Mouse (Mus musculus): ENCODE results near the gene Cabp4. TPM values are rescaled to one million over a fixed set of nuclear protein-coding genes. Genes with fewer than 3 reads are reported as not detected.
A peak's percentile ranks its signal among the peaks of the same experiment; 100 is the strongest.

Gene Cabp4
- polyA plus RNA-seq, 1 experiment: 0.10 TPM

GRCm38 (mm10) chr19:4094774-4095303, 49.0 kb downstream of the Cabp4 start:
- TF ChIP-seq CEBPB (IDR thresholded peaks at IDR 0.05; ENCODE audit: insufficient read depth, poor library complexity, severe bottlenecking): peak; percentile 63; the same call in 1 of the 2 replicates
- no peak for TF ChIP-seq POLR2A (IDR thresholded peaks at IDR 0.05; ENCODE audit: insufficient read length, low read depth)
- no peak overlapping the region for H3K4me3 ChIP-seq
- no peak overlapping the region for H3ac ChIP-seq (ENCODE audit: control insufficient read depth, insufficient read length)
- no peaks in the 10 kb centered on the region for H3K36me3 ChIP-seq (ENCODE audit: control insufficient read depth, insufficient read depth)
- peaks cover 11% of the 10 kb centered on the region for H3K79me2 ChIP-seq (ENCODE audit: control insufficient read depth, insufficient read depth)
- H3K27me3 ChIP-seq (ENCODE audit: control insufficient read depth, insufficient read depth, insufficient read length): no peaks in the 10 kb centered on the region
- H3K4me2 ChIP-seq (ENCODE audit: low read depth): peak overlapping the region; percentile 70

GRCm38 (mm10) chr19:4094348-4094747, 49.5 kb downstream of the Cabp4 start:
- no peak overlapping the region for H3ac ChIP-seq (ENCODE audit: control insufficient read depth, insufficient read length)
- peak; percentile 3 to 87 (median 83) for TF ChIP-seq MYOG (IDR thresholded peaks at IDR 0.05; ENCODE audit: control insufficient read depth in 1 of 3, insufficient read depth in 1 of 3, insufficient read length in 2 of 3, low read depth in 2 of 3)
- TF ChIP-seq MAX (IDR thresholded peaks at IDR 0.05; ENCODE audit: low read depth): no peak
- no peak for TF ChIP-seq USF1 (IDR thresholded peaks at IDR 0.05; ENCODE audit: low read depth)
- peak; percentile 44 for TF ChIP-seq TCF12 (IDR thresholded peaks at IDR 0.05; ENCODE audit: insufficient read depth, poor library complexity, severe bottlenecking)
- peak; percentile 59 to 91 (median 75) for TF ChIP-seq MYOD1 (IDR thresholded peaks at IDR 0.05; ENCODE audit: control insufficient read depth in 1 of 3, insufficient read length in 2 of 3, low read depth in 2 of 3)
- no peak for TF ChIP-seq E2F4 (IDR thresholded peaks at IDR 0.05; ENCODE audit: insufficient read depth)
- peak; percentile 23 for TF ChIP-seq POLR2A (IDR thresholded peaks at IDR 0.05; ENCODE audit: insufficient read length, low read depth)
- TF ChIP-seq REST (IDR thresholded peaks at IDR 0.05; ENCODE audit: insufficient read depth, insufficient read length): no peak
- TF ChIP-seq POLR2AphosphoS2 (IDR thresholded peaks at IDR 0.05; ENCODE audit: insufficient read length, low read depth): no peak
- no peak overlapping the region for H3K4me3 ChIP-seq
- peak overlapping the region; percentile 70 for H3K4me2 ChIP-seq (ENCODE audit: low read depth)
- no peaks in the 10 kb centered on the region for H3K27me3 ChIP-seq (ENCODE audit: control insufficient read depth, insufficient read depth, insufficient read length)
- H3K79me2 ChIP-seq (ENCODE audit: control insufficient read depth, insufficient read depth): peaks cover 11% of the 10 kb centered on the region
- H3K36me3 ChIP-seq (ENCODE audit: control insufficient read depth, insufficient read depth): no peaks in the 10 kb centered on the region

- no peaks in the 10 kb centered on the region for H3K36me3 ChIP-seq (ENCODE audit: control insufficient read depth, insufficient read depth)
- H3K4me3 ChIP-seq: no peak overlapping the region
- no peak for TF ChIP-seq POLR2AphosphoS2 (IDR thresholded peaks at IDR 0.05; ENCODE audit: insufficient read length, low read depth)
- TF ChIP-seq POLR2A (IDR thresholded peaks at IDR 0.05; ENCODE audit: insufficient read length, low read depth): peak; percentile 9
- peaks cover 11% of the 10 kb centered on the region for H3K79me2 ChIP-seq (ENCODE audit: control insufficient read depth, insufficient read depth)
- peak overlapping the region; percentile 70 for H3K4me2 ChIP-seq (ENCODE audit: low read depth)
- H3K27me3 ChIP-seq (ENCODE audit: control insufficient read depth, insufficient read depth, insufficient read length): no peaks in the 10 kb centered on the region
- no peak overlapping the region for H3ac ChIP-seq (ENCODE audit: control insufficient read depth, insufficient read length)
Observed at GRCm38 (mm10) chr19:4093772-4094171, 50.1 kb downstream of the Cabp4 start.

- no peaks in the 10 kb centered on the region for H3K27me3 ChIP-seq (ENCODE audit: control insufficient read depth, insufficient read depth, insufficient read length)
- TF ChIP-seq MYOD1 (IDR thresholded peaks at IDR 0.05; ENCODE audit: control insufficient read depth in 1 of 3, insufficient read length in 2 of 3, low read depth in 2 of 3) (peak; percentile 67 to 78 (median 75)), CEBPB (IDR thresholded peaks at IDR 0.05; ENCODE audit: insufficient read depth, poor library complexity, severe bottlenecking) (peak; percentile 96), POLR2AphosphoS2 (IDR thresholded peaks at IDR 0.05; ENCODE audit: insufficient read length, low read depth) (no peak), REST (IDR thresholded peaks at IDR 0.05; ENCODE audit: insufficient read depth, insufficient read length) (no peak), TCF3 (IDR thresholded peaks at IDR 0.05; ENCODE audit: insufficient read length, low read depth) (peak; percentile 4), TCF12 (IDR thresholded peaks at IDR 0.05; ENCODE audit: insufficient read depth, poor library complexity, severe bottlenecking) (peak; percentile 12), MYOG (IDR thresholded peaks at IDR 0.05; ENCODE audit: control insufficient read depth in 1 of 3, insufficient read depth in 1 of 3, insufficient read length in 2 of 3, low read depth in 2 of 3) (peak in 2 of 3 experiments; percentile 19 to 66)
- H3ac ChIP-seq (ENCODE audit: control insufficient read depth, insufficient read length): no peak overlapping the region
- peaks cover 3% of the 10 kb centered on the region for H3K79me2 ChIP-seq (ENCODE audit: control insufficient read depth, insufficient read depth)
- H3K4me3 ChIP-seq: no peak overlapping the region
- H3K36me3 ChIP-seq (ENCODE audit: control insufficient read depth, insufficient read depth): no peaks in the 10 kb centered on the region
- peak overlapping the region; percentile 70 for H3K4me2 ChIP-seq (ENCODE audit: low read depth)
Observed at GRCm38 (mm10) chr19:4092750-4093149, 51.1 kb downstream of the Cabp4 start.

GRCm38 (mm10) chr19:4091383-4091782, 52.5 kb downstream of the Cabp4 start:
- Histone ChIP-seq H3K4me2 (ENCODE audit: low read depth) (peak overlapping the region; percentile 57), H3K27me3 (ENCODE audit: control insufficient read depth, insufficient read depth, insufficient read length) (no peaks in the 10 kb centered on the region), H3ac (ENCODE audit: control insufficient read depth, insufficient read length) (no peak overlapping the region), H3K36me3 (ENCODE audit: control insufficient read depth, insufficient read depth) (no peaks in the 10 kb centered on the region), H3K79me2 (ENCODE audit: control insufficient read depth, insufficient read depth) (no peaks in the 10 kb centered on the region), H3K4me3 (no peak overlapping the region)
- no peak for TF ChIP-seq MYOG (IDR thresholded peaks at IDR 0.05; ENCODE audit: control insufficient read depth in 1 of 3, insufficient read depth in 1 of 3, insufficient read length in 2 of 3, low read depth in 2 of 3)
- TF ChIP-seq MAX (IDR thresholded peaks at IDR 0.05; ENCODE audit: low read depth): no peak
- no peak for TF ChIP-seq CEBPB (IDR thresholded peaks at IDR 0.05; ENCODE audit: insufficient read depth, poor library complexity, severe bottlenecking)
- TF ChIP-seq REST (IDR thresholded peaks at IDR 0.05; ENCODE audit: insufficient read depth, insufficient read length): no peak
- no peak for TF ChIP-seq SRF (IDR thresholded peaks at IDR 0.05; ENCODE audit: control insufficient read depth, insufficient read length, low read depth)
- TF ChIP-seq USF1 (IDR thresholded peaks at IDR 0.05; ENCODE audit: low read depth): no peak
- no peak for TF ChIP-seq TCF3 (IDR thresholded peaks at IDR 0.05; ENCODE audit: insufficient read length, low read depth)
- no peak for TF ChIP-seq E2F4 (IDR thresholded peaks at IDR 0.05; ENCODE audit: insufficient read depth)
- TF ChIP-seq TCF12 (IDR thresholded peaks at IDR 0.05; ENCODE audit: insufficient read depth, poor library complexity, severe bottlenecking): no peak
- TF ChIP-seq POLR2AphosphoS2 (IDR thresholded peaks at IDR 0.05; ENCODE audit: insufficient read length, low read depth): no peak
- TF ChIP-seq MYOD1 (IDR thresholded peaks at IDR 0.05; ENCODE audit: control insufficient read depth in 1 of 3, insufficient read length in 2 of 3, low read depth in 2 of 3): no peak
- no peak for TF ChIP-seq POLR2A (IDR thresholded peaks at IDR 0.05; ENCODE audit: insufficient read length, low read depth)
